Mouse (Mus musculus) midbrain, embryonic 16.5 days (tissue): ENCODE data around the gene Ankrd39. TPM values are rescaled to one million over a fixed set of nuclear protein-coding genes. Genes with fewer than 3 reads are reported as not detected.
"Not testable (repeated sequence)": the region's sequence is repeated elsewhere in the genome, so short reads cannot be mapped to it uniquely, and the experiment has no call there.

Experiments
- ATAC-seq: fragments of 200-750 bp; cut with Nextera tagmentation; 2 replicates; pipeline ENCODE4 v1.8.0; 2017; ENCODE audit warnings: moderate TSS enrichment
- H3K27ac ChIP-seq: fragments of 300-500 bp; sonication (generic); 2 replicates; pipeline ENCODE4 v1.5.1; 2014; ENCODE audit warnings: mild to moderate bottlenecking, low read length, mixed read lengths
- H3K27me3 ChIP-seq: fragments of 300-500 bp; sonication (generic); 2 replicates; pipeline ENCODE4 v1.6.1; 2014; ENCODE audit warnings: low read depth, low read length, mixed read lengths; ENCODE audit not compliant: control insufficient read depth, insufficient read depth
- H3K36me3 ChIP-seq: fragments of 300-500 bp; sonication (generic); 2 replicates; pipeline ENCODE4 v1.6.1; 2014; ENCODE audit warnings: mild to moderate bottlenecking, low read length, moderate library complexity, mixed read lengths; ENCODE audit not compliant: control insufficient read depth, insufficient read depth
- H3K4me1 ChIP-seq: fragments of 300-500 bp; sonication (generic); 2 replicates; pipeline ENCODE4 v1.6.1; 2014; ENCODE audit warnings: mild to moderate bottlenecking, low read length, mixed read lengths; ENCODE audit not compliant: control insufficient read depth, insufficient read depth
- H3K4me2 ChIP-seq: fragments of 300-500 bp; sonication (generic); 2 replicates; pipeline ENCODE4 v1.6.1; 2014; ENCODE audit warnings: mild to moderate bottlenecking, low read length, mixed read lengths
- H3K4me3 ChIP-seq: fragments of 300-500 bp; sonication (generic); 2 replicates; pipeline ENCODE4 v1.5.1; 2014; ENCODE audit warnings: low read depth, mild to moderate bottlenecking, low read length, moderate library complexity, mixed read lengths
- H3K9ac ChIP-seq: fragments of 300-500 bp; sonication (generic); 2 replicates; pipeline ENCODE4 v1.6.1; 2014; ENCODE audit warnings: low read depth, low read length, mixed read lengths
- H3K9me3 ChIP-seq: fragments of 300-500 bp; sonication (generic); replicated peaks from 2 replicates; pipeline ENCODE4 v1.6.1; 2014; ENCODE audit warnings: mild to moderate bottlenecking, low read length, mixed read lengths; ENCODE audit not compliant: control insufficient read depth, poor library complexity, severe bottlenecking
- WGBS: fragments of 180-500 bp; shearing (Covaris S2); extraction: QIAGEN DNeasy Blood & Tissue Kit; methylation state at CpG from one replicate; pipeline ENCODE4 v1.1.7; 2014; 5-methylcytosine and 5-hydroxymethylcytosine counted together
- polyA plus RNA-seq: library from polyadenylated mRNA; unstranded; fragments of >200 nt; fragmentation: Nextera tagmentation; extraction: Ambion mirVana; gene quantifications from 2 replicates; pipeline ENCODE4 v1.2.1, GENCODE M21; 2015

The Ankrd39 gene
- polyA plus RNA-seq, 1 experiment from 2014 or later, result 32.8 TPM

DNA sequence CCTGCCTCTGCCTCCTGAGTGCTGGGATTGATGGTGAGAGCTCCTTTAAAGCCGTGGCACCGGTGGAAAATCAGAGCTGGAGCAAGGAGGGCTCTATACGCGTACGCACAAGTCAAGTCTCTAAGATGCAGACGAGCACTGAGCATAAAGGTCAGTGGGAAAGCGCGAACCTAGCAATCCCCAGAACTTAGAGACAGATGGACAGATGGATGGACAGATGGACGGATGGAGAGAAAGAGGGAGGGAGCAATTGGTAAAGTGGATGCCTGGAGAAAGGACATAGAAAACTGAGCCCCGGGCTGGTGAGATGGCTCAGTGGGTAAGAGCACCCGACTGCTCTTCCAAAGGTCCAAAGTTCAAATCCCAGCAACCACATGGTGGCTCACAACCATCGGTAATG is 6.4 kb downstream of the Ankrd39 start:
- Histone ChIP-seq H3K4me1 (0 out of 2 replicates have a peak, but pooled peaks cover 4% of the 10 kb centered on the region), H3K36me3 (peaks cover 16% of the 10 kb centered on the region), H3K4me3 (no peak overlapping the region), H3K4me2 (no peak overlapping the region), H3K9me3 (no peaks in the 10 kb centered on the region), H3K27me3 (no peaks in the 10 kb centered on the region), H3K9ac (no peak overlapping the region), H3K27ac (no peak overlapping the region)
- no peak for ATAC-seq
- 92% methylated on average over 12 of the region's 12 CpGs for WGBS

DNA sequence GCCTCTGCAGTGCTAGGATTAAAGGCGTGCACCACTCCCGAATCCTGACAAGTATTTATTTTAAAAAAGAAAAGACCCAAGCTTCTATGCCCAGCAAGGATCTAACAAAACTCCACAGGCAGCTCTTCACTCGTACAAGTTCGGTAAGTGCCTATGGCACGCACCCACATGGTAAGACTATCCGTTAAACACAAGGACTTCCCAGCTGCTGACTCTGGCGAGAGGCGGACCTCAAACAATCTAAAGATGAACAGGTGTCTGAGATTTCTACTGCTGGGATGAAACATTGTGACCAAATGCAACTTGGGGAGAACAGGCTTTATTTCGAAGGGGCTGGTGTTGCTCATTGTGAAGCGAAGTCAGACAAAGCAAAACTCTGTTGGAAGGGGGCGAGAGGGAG is 7.1 kb downstream of the Ankrd39 start:
- Histone ChIP-seq H3K27ac (no peak overlapping the region), H3K36me3 (peaks cover 16% of the 10 kb centered on the region), H3K4me1 (0 out of 2 replicates have a peak, but pooled peaks cover 2% of the 10 kb centered on the region), H3K9ac (no peak overlapping the region), H3K4me2 (no peak overlapping the region), H3K4me3 (no peak overlapping the region), H3K9me3 (no peaks in the 10 kb centered on the region), H3K27me3 (no peaks in the 10 kb centered on the region)
- no peak for ATAC-seq
- 92% methylated on average over 11 of the region's 11 CpGs for WGBS

DNA sequence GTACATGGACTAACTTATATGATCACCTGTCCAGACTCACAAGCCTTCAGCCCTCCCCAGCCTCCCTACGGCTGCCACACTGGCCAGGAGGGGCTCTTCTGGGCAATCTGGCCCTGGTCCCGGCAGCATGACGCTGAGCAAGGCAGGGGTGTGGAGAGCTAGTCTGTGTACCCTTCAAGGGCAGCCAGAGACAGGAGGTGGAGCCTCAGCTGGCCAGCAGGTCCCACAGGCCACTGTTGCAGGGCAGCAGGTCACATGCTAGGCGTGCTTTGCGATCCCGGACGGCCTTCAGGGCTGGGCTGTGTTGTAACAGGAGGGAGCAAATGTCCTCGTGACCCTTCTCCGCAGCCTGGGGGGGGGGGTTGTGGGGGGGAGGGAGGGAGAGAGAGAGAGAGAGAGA is 8.1 kb downstream of the Ankrd39 start, which contains the start of gene Gm42417:
Gene Gm42417, minus strand, starts transcription at position 244 of the 400 bp plus-strand sequence.
- WGBS, result 65% methylated on average over 9 of the region's 9 CpGs
- Histone ChIP-seq H3K4me2 (no peak within 1 kb of the TSS), H3K27ac (no peak within 1 kb of the TSS), H3K4me1 (0 out of 2 replicates have a peak, but pooled peaks cover 2% of the 10 kb centered on the region), H3K4me3 (no peak within 1 kb of the TSS), H3K36me3 (peaks cover 16% of the 10 kb centered on the region), H3K9me3 (no peaks in the 10 kb centered on the region), H3K9ac (no peak within 1 kb of the TSS), H3K27me3 (no peaks in the 10 kb centered on the region)
- ATAC-seq, result no peak

DNA sequence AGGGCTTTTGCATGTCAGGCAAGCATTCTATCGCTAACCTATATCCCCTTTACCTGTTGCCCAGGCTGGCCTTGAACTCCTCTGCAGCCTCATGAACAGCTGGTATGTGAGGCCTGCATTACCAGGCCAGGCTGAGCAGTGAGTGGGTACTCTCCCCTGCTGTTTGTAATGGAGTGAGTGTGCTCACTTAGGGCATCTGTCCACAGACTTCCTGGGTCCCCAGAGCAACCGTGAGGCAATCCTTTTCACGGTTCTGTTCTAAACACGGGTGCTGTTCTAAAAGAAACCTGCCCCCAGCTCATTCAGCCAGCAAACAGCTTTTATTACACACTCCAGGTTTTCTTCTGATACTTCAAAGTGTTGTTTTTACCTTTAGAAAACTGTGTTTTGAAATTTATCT is 8.5 kb downstream of the Ankrd39 start:
- no peak for ATAC-seq

GRCm38 (mm10) chr1:36536783-36537182 is 10.5 kb downstream of the Ankrd39 start, which contains the start of gene Ankrd23:
Gene Ankrd23, minus strand, starts transcription at chr1:36536883.
- not testable (repeated sequence) for H3K27me3 ChIP-seq, H3K27ac ChIP-seq, H3K4me3 ChIP-seq, H3K9me3 ChIP-seq, H3K4me2 ChIP-seq, H3K9ac ChIP-seq, H3K4me1 ChIP-seq, ATAC-seq
- 93% methylated on average over 9 of the region's 9 CpGs for WGBS
- H3K36me3 ChIP-seq, result peaks cover 12% of the 10 kb centered on the region

More for the DNA sequence above, 8.5 kb downstream of the Ankrd39 start:
- Histone ChIP-seq H3K27ac (no peak overlapping the region), H3K4me1 (0 out of 2 replicates have a peak, but pooled peaks cover under 1% of the 10 kb centered on the region), H3K4me2 (no peak overlapping the region), H3K27me3 (no peaks in the 10 kb centered on the region), H3K4me3 (no peak overlapping the region), H3K36me3 (peaks cover 16% of the 10 kb centered on the region), H3K9ac (no peak overlapping the region), H3K9me3 (no peaks in the 10 kb centered on the region)
- 84% methylated on average over 4 of the region's 4 CpGs for WGBS

GRCm38 (mm10) chr1:36536397-36536728 is 10.9 kb downstream of the Ankrd39 start:
- Histone ChIP-seq H3K36me3 (peaks cover 8% of the 10 kb centered on the region), H3K4me2 (no peak overlapping the region), H3K9me3 (no peaks in the 10 kb centered on the region), H3K27me3 (no peaks in the 10 kb centered on the region), H3K9ac (no peak overlapping the region), H3K4me1 (no peaks in the 10 kb centered on the region), H3K4me3 (no peak overlapping the region), H3K27ac (no peak overlapping the region)
- WGBS, result 87% methylated on average over 8 of the region's 8 CpGs
- ATAC-seq, result no peak

DNA sequence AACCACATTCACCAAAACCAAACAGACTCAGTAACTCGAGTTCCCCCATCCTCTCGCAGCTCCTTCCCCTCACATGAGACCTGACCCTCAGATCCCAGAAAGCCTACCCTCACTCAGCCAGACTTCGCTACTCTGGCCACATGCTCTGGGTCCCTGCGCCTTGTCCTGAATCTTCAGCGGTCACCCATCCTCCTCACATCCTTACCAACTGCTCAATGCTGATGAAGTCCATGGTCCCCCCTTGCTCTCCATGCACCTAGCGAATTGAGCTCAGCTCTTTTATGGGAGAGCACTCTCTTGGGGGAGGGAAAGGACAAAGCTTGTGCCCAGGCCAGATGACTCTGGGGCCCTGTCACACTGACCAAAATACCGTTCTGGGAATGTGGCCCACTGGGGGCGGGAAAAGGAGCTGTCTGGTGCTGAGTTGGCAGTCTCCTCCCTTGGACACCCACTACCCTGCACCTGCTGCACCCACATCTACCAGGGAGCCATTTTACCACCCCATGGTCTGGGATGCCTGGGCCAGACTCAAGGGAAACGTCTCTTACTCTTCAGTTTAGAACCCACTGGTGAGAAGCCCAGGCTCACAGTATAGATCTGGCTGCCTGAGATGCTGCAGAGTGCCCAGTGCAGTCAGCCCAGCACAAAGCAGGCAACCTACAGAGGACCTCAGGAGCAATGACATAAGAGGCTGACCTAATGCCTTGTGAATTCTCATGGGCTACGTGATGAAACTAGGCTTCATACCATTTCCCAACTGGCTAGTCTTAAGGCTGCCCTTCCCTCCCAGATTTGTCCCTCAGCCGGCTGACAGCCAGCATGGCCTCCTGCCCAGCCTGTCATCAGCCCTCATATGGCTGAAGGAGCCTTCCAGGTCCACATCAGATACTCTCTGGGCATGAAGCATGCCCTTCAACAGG is 11.5 kb downstream of the Ankrd39 start:
- H3K4me1 ChIP-seq, result no peaks in the 10 kb centered on the region
- H3K9me3 ChIP-seq, result no peaks in the 10 kb centered on the region
- no peak overlapping the region for H3K27ac ChIP-seq
- peaks cover 5% of the 10 kb centered on the region for H3K36me3 ChIP-seq
- no peak overlapping the region for H3K9ac ChIP-seq
- no peak overlapping the region for H3K4me2 ChIP-seq
- no peak for ATAC-seq
- 88% methylated on average over 11 of the region's 11 CpGs for WGBS
- no peaks in the 10 kb centered on the region for H3K27me3 ChIP-seq
- no peak overlapping the region for H3K4me3 ChIP-seq

- no peaks in the 10 kb centered on the region for H3K9me3 ChIP-seq
- H3K4me3 ChIP-seq, result no peak overlapping the region
- no peaks in the 10 kb centered on the region for H3K4me1 ChIP-seq
- H3K27me3 ChIP-seq, result no peaks in the 10 kb centered on the region
- no peak for ATAC-seq
- no peak overlapping the region for H3K9ac ChIP-seq
- no peak overlapping the region for H3K4me2 ChIP-seq
- peaks cover 6% of the 10 kb centered on the region for H3K36me3 ChIP-seq
- 88% methylated on average over 6 of the region's 6 CpGs for WGBS
- H3K27ac ChIP-seq, result no peak overlapping the region
Measured at GRCm38 (mm10) chr1:36534595-36535058, 12.6 kb downstream of the Ankrd39 start.

GRCm38 (mm10) chr1:36533546-36533945 is 13.7 kb downstream of the Ankrd39 start:
- no peak for ATAC-seq
- no peak overlapping the region for H3K4me3 ChIP-seq
- no peak overlapping the region for H3K4me2 ChIP-seq
- H3K27ac ChIP-seq, result no peak overlapping the region
- H3K27me3 ChIP-seq, result no peaks in the 10 kb centered on the region
- H3K36me3 ChIP-seq, result peaks cover 2% of the 10 kb centered on the region; the same call in 1 of the 2 replicates
- H3K9me3 ChIP-seq, result no peaks in the 10 kb centered on the region
- 83% methylated on average over 6 of the region's 6 CpGs for WGBS
- H3K9ac ChIP-seq, result no peak overlapping the region
- H3K4me1 ChIP-seq, result no peaks in the 10 kb centered on the region
